Mouse (Mus musculus) erythroblast, adult 5-6 weeks (primary cell): Measurements from ENCODE around the gene Rcvrn. TPM values are rescaled to one million over a fixed set of nuclear protein-coding genes. Genes with fewer than 3 reads are reported as not detected.

ENCODE experiments used
- ATAC-seq: replicated peaks from 2 replicates; pipeline ENCODE4 v1.8.0; 2016; ENCODE audit warnings: moderate number of reproducible peaks, mild to moderate bottlenecking, moderate TSS enrichment, inconsistent platforms; ENCODE audit not compliant: poor library complexity, low FRiP score, severe bottlenecking
- total RNA-seq, 2 experiments: library from RNA; stranded (forward) in 1 of 2; stranded (reverse) in 1 of 2; fragments of 150-400 nt in 1 of 2; fragments of 200-764, 138-1000 nt in 1 of 2; gene quantifications; 2 replicates each; pipeline versions ENCODE4 v1.2.3 to v1.2.4; 2015 to 2017; ENCODE audit warnings: low replicate concordance in 2 of 2

The Rcvrn gene
- total RNA-seq, 2 experiments from 2014 or later = not detected

- no peak for ATAC-seq
These were observed 27.4 kb upstream of the Rcvrn start for GRCm38 (mm10) chr11:67667531-67668332.

GRCm38 (mm10) chr11:67668460-67669007 is 26.6 kb upstream of the Rcvrn start:
- ATAC-seq = no peak

- ATAC-seq = no peak
These were observed 25.1 kb upstream of the Rcvrn start for GRCm38 (mm10) chr11:67670031-67670430.

GRCm38 (mm10) chr11:67672140-67672539 is 23.0 kb upstream of the Rcvrn start:
- ATAC-seq = no peak

GRCm38 (mm10) chr11:67675562-67676540 is 19.3 kb upstream of the Rcvrn start:
- no peak for ATAC-seq

GRCm38 (mm10) chr11:67679300-67679699 is 15.8 kb upstream of the Rcvrn start:
- no peak for ATAC-seq

- no peak for ATAC-seq
These were observed 15.2 kb upstream of the Rcvrn start for GRCm38 (mm10) chr11:67679930-67680329.

GRCm38 (mm10) chr11:67681871-67682270 is 13.3 kb upstream of the Rcvrn start:
- no peak for ATAC-seq

- no peak for ATAC-seq
These were observed 9.0 kb upstream of the Rcvrn start for GRCm38 (mm10) chr11:67686109-67686508.

GRCm38 (mm10) chr11:67712976-67713375 is 17.9 kb downstream of the Rcvrn start:
- ATAC-seq = no peak

GRCm38 (mm10) chr11:67715382-67715781 is 20.3 kb downstream of the Rcvrn start:
- ATAC-seq = no peak

- ATAC-seq = no peak
These were observed 26.4 kb downstream of the Rcvrn start for GRCm38 (mm10) chr11:67721485-67721884.

- ATAC-seq = no peak
These were observed 27.5 kb downstream of the Rcvrn start for GRCm38 (mm10) chr11:67722399-67723156.

GRCm38 (mm10) chr11:67723231-67724013 is 28.3 kb downstream of the Rcvrn start:
- no peak for ATAC-seq

- no peak for ATAC-seq
These were observed 32.0 kb downstream of the Rcvrn start for GRCm38 (mm10) chr11:67727095-67727494.

- ATAC-seq = no peak
These were observed 33.6 kb downstream of the Rcvrn start for GRCm38 (mm10) chr11:67728726-67729125.

- ATAC-seq = no peak
These were observed 35.9 kb downstream of the Rcvrn start for GRCm38 (mm10) chr11:67731056-67731455.

GRCm38 (mm10) chr11:67733726-67734125 is 38.6 kb downstream of the Rcvrn start:
- no peak for ATAC-seq

GRCm38 (mm10) chr11:67734597-67734996 is 39.5 kb downstream of the Rcvrn start:
- ATAC-seq = no peak
